Mouse (Mus musculus) urinary bladder, postnatal 10 days (tissue): ENCODE data around the gene Chd9.

Experiments used
- DNase-seq: peaks from one replicate; pipeline ENCODE4 v3.0.0; 2022; ENCODE audit warnings: low spot score

The Chd9 gene

GRCm38 (mm10) chr8:90828181-90828986 lies at the start of gene Chd9:
Chd9 (plus strand) TSS chr8:90828352.
- peak; percentile 92 for DNase-seq

GRCm38 (mm10) chr8:90791616-90792015 lies 36.5 kb upstream of the Chd9 start:
- DNase-seq, result no peak

GRCm38 (mm10) chr8:90793710-90794109 lies 34.4 kb upstream of the Chd9 start:
- peak; percentile 25 for DNase-seq

- no peak for DNase-seq
These were observed 32.9 kb upstream of the Chd9 start for GRCm38 (mm10) chr8:90794990-90795861.

GRCm38 (mm10) chr8:90799473-90799872 lies 28.7 kb upstream of the Chd9 start:
- DNase-seq, result no peak

GRCm38 (mm10) chr8:90813602-90814320 lies 14.4 kb upstream of the Chd9 start:
- DNase-seq, result no peak

- no peak for DNase-seq
These were observed 11.9 kb upstream of the Chd9 start for GRCm38 (mm10) chr8:90816061-90816882.

GRCm38 (mm10) chr8:90817293-90817692 lies 10.9 kb upstream of the Chd9 start, which contains the start of gene Gm19935:
Gm19935 (minus strand) TSS chr8:90817393.
- DNase-seq, result no peak

- no peak for DNase-seq
These were observed 8.4 kb upstream of the Chd9 start for GRCm38 (mm10) chr8:90819561-90820320.

- no peak for DNase-seq
These were observed 7.8 kb upstream of the Chd9 start for GRCm38 (mm10) chr8:90820321-90820696.

- DNase-seq, result no peak
These were observed 5.7 kb upstream of the Chd9 start for GRCm38 (mm10) chr8:90822443-90822842.

GRCm38 (mm10) chr8:90825459-90825871 lies 2.7 kb upstream of the Chd9 start:
- DNase-seq, result no peak

- DNase-seq, result no peak
These were observed 1.0 kb downstream of the Chd9 start for GRCm38 (mm10) chr8:90828987-90829740.

- DNase-seq, result no peak
These were observed 1.7 kb downstream of the Chd9 start for GRCm38 (mm10) chr8:90829825-90830224.

- DNase-seq, result no peak
These were observed 2.8 kb downstream of the Chd9 start for GRCm38 (mm10) chr8:90830980-90831379.

- DNase-seq, result no peak
These were observed 4.6 kb downstream of the Chd9 start for GRCm38 (mm10) chr8:90832576-90833289.

- no peak for DNase-seq
These were observed 5.6 kb downstream of the Chd9 start for GRCm38 (mm10) chr8:90833628-90834320.

GRCm38 (mm10) chr8:90834321-90834672 lies 6.1 kb downstream of the Chd9 start:
- no peak for DNase-seq

GRCm38 (mm10) chr8:90837440-90837839 lies 9.3 kb downstream of the Chd9 start:
- DNase-seq, result no peak
